Mouse (Mus musculus): ENCODE data around the gene Stam. TPM values are rescaled to one million over a fixed set of nuclear protein-coding genes. Genes with fewer than 3 reads are reported as not detected.
"Not testable (repeated sequence)": the region's sequence is repeated elsewhere in the genome, so short reads cannot be mapped to it uniquely, and the experiment has no call there.

Stam gene
- total RNA-seq, 1 experiment from 2014 or later = 45.3 TPM

- ATAC-seq (replicated peaks; ENCODE audit: low read depth, poor library complexity, severe bottlenecking) = no peak
Observed at GRCm38 (mm10) chr2:14176460-14177193, 102.7 kb downstream of the Stam start.

DNA sequence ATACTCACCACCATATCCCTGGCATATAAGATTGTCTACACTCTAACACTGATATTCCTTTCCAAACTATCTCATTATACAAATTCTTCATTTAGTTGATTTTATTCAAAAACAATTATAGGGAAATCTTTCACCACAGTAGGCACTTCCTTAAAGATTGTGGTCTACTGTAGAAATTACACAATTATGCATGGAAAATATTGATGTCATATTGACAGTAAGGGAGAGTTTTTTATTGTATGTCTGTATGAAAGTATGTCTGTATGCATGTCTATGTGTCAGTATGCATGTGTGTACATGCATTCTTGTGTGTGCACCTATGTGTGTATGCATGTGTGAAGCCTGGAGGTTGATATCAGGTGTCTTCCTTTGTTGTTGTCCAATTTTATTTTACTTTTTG is 110.5 kb downstream of the Stam start:
- peak; percentile 58 for ATAC-seq (replicated peaks; ENCODE audit: low read depth, poor library complexity, severe bottlenecking)

- ATAC-seq (replicated peaks; ENCODE audit: low read depth, poor library complexity, severe bottlenecking) = no peak
Observed at GRCm38 (mm10) chr2:14190684-14191083, 116.8 kb downstream of the Stam start.

- peak; percentile 48 for ATAC-seq (replicated peaks; ENCODE audit: low read depth, poor library complexity, severe bottlenecking)
Observed at GRCm38 (mm10) chr2:14191601-14192000, 117.7 kb downstream of the Stam start.

DNA sequence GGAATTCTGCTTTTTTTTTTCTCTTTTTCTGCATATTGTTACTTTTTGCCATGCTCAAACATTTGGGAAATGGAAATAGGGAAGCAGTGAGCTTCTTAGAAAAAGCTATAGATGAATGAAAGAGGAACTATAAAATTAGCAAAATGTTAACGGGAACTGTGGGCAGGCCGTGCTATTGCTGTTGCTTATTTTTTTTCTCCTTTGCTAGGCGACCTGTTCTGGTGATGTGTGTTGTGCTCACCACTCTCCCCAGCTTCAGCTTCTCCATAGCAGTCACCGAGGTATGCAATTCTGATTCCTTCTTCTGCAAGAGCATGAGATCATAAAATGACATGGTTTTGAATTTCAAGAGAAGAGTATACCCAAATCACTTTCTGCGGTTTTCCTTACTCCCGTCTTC is 118.1 kb downstream of the Stam start:
- peak; percentile 97 for ATAC-seq (replicated peaks; ENCODE audit: low read depth, poor library complexity, severe bottlenecking)

GRCm38 (mm10) chr2:14198325-14198903 is 124.5 kb downstream of the Stam start:
- not testable (repeated sequence) for ATAC-seq (replicated peaks; ENCODE audit: low read depth, poor library complexity, severe bottlenecking)

Other genes with a start within 250 kb of the Stam start
- 49.0 and 60.6 TPM in 2 replicates for gene Hacd1, start 18.0 kb upstream of the Stam start, total RNA-seq (2017)
- gene Tmem236, start 100.4 kb downstream of the Stam start, total RNA-seq (2017) = not detected in 2 replicates
- gene Mrc1, start 155.3 kb downstream of the Stam start, total RNA-seq (2017) = 1.6 TPM in 1 of 2 replicates, not detected in the other